Comparison of ENCODE assay signal across 8 mouse cellular contexts in genomic region chr5:118036888-118037797, GRCm38 (mm10). TPM values are rescaled to one million over a fixed set of nuclear protein-coding genes. Genes with fewer than 3 reads are reported as not detected.
A peak's percentile ranks its signal among the peaks of the same experiment; 100 is the strongest.
DNase-seq lines count a peak whose midpoint lies in the region; ATAC-seq and TF ChIP-seq lines count a peak whose summit lies in the region.

No protein-coding gene starts in this region.

- DNase-seq in frontal cortex, postnatal 14 days (ENCODE audit: low spot score in 2 of 2) = no peak
- DNase-seq in neural tube, embryonic 11.5 days (ENCODE audit: low spot score) = no peak
- no peak for DNase-seq in neural tube, embryonic 10.5 days (ENCODE audit: extremely low spot score, low spot score)
- DNase-seq in forebrain, embryonic 14.5 days (ENCODE audit: low spot score) = peak; percentile 39
- DNase-seq in kidney, postnatal 25 days = no peak
- DNase-seq in gastrocnemius, adult 2 months = no peak

- H3K9me3 ChIP-seq in neural tube, embryonic 11.5 days (ENCODE audit: control insufficient read depth, low read length) = no peaks in the 10 kb centered on the region
- H3K9me3 ChIP-seq in forebrain, embryonic 14.5 days (replicated peaks; ENCODE audit: control insufficient read depth, low read length) = no peaks in the 10 kb centered on the region; the same call in 1 of the 2 replicates
- H3K9me3 ChIP-seq in neural tube, embryonic 13.5 days = 0 out of 2 replicates have a peak, but pooled peaks cover 7% of the 10 kb centered on the region

- no peak overlapping the region for H3K27ac ChIP-seq in neural tube, embryonic 11.5 days (ENCODE audit: low read depth, low read length)
- H3K27ac ChIP-seq in forebrain, embryonic 14.5 days (ENCODE audit: low read depth, low read length) = peak overlapping the region; percentile 56; the same call in 1 of the 2 replicates
- H3K27ac ChIP-seq in neural tube, embryonic 13.5 days (replicated peaks) = peak overlapping the region; percentile 65
- no peak overlapping the region for H3K27ac ChIP-seq in gastrocnemius, adult 2 months

- H3K4me1 ChIP-seq in neural tube, embryonic 11.5 days (ENCODE audit: control insufficient read depth, insufficient read depth, low read length) = 0 out of 2 replicates have a peak, but pooled peaks cover 5% of the 10 kb centered on the region
- peaks cover 21% of the 10 kb centered on the region for H3K4me1 ChIP-seq in forebrain, embryonic 14.5 days (ENCODE audit: control insufficient read depth, insufficient read depth, low read length)
- peaks cover 25% of the 10 kb centered on the region for H3K4me1 ChIP-seq in neural tube, embryonic 13.5 days (replicated peaks)

- H3K4me2 ChIP-seq in neural tube, embryonic 11.5 days (ENCODE audit: low read depth) = peak overlapping the region; percentile 1; the same call in 1 of the 2 replicates
- peak overlapping the region; percentile 32 for H3K4me2 ChIP-seq in forebrain, embryonic 14.5 days (ENCODE audit: low read length)
- peak overlapping the region; percentile 34 for H3K4me2 ChIP-seq in neural tube, embryonic 13.5 days

- no peaks in the 10 kb centered on the region for H3K36me3 ChIP-seq in neural tube, embryonic 11.5 days (ENCODE audit: control insufficient read depth, insufficient read depth, low read length)
- no peaks in the 10 kb centered on the region for H3K36me3 ChIP-seq in forebrain, embryonic 14.5 days (ENCODE audit: control insufficient read depth, insufficient read depth, low read length)
- H3K36me3 ChIP-seq in neural tube, embryonic 13.5 days = no peaks in the 10 kb centered on the region

- H3K27me3 ChIP-seq in neural tube, embryonic 11.5 days (ENCODE audit: control insufficient read depth, insufficient read depth, low read length) = no peaks in the 10 kb centered on the region
- no peaks in the 10 kb centered on the region for H3K27me3 ChIP-seq in forebrain, embryonic 14.5 days (replicated peaks; ENCODE audit: control insufficient read depth, insufficient read depth, low read length)
- H3K27me3 ChIP-seq in neural tube, embryonic 13.5 days = no peaks in the 10 kb centered on the region

- intact Hi-C loops in gastrocnemius, adult 2 months (cut with DNase I) = no loop called here

- no peak overlapping the region for H3K4me3 ChIP-seq in neural tube, embryonic 11.5 days (ENCODE audit: low read depth, low read length)
- no peak overlapping the region for H3K4me3 ChIP-seq in forebrain, embryonic 14.5 days (ENCODE audit: low read depth, low read length)
- H3K4me3 ChIP-seq in neural tube, embryonic 13.5 days = no peak overlapping the region
- no peak overlapping the region for H3K4me3 ChIP-seq in gastrocnemius, adult 2 months

- H3K9ac ChIP-seq in neural tube, embryonic 11.5 days (ENCODE audit: low read length) = no peak overlapping the region; the same call in 1 of the 2 replicates
- 0 out of 2 replicates have a peak overlapping the region, but pooled peaks have one; percentile 21 for H3K9ac ChIP-seq in forebrain, embryonic 14.5 days (ENCODE audit: low read length)
- peak overlapping the region; percentile 57 for H3K9ac ChIP-seq in neural tube, embryonic 13.5 days

- WGBS in neural tube, embryonic 11.5 days = 43% methylated on average over 25 of the region's 25 CpGs
- WGBS in forebrain, embryonic 14.5 days = 46% methylated on average over 25 of the region's 25 CpGs
- WGBS in neural tube, embryonic 13.5 days = 40% methylated on average over 25 of the region's 25 CpGs

- peak; percentile 80 for ATAC-seq in frontal cortex, adult (ENCODE audit: low TSS enrichment)
- no peak for ATAC-seq in neural tube, embryonic 11.5 days (ENCODE audit: insufficient read depth, low FRiP score, low TSS enrichment)
- peak; percentile 61 for ATAC-seq in forebrain, embryonic 14.5 days
- 0 out of 2 replicates have a peak, but pooled peaks have one; percentile 36 for ATAC-seq in neural tube, embryonic 13.5 days (ENCODE audit: low read depth)

- TF ChIP-seq CTCF in gastrocnemius, adult 2 months (IDR thresholded peaks at IDR 0.05) = no peak

RNA-seq across cellular contexts. Expression of gene Tesc, which starts 9.6 kb away (rescaled TPM):
- polyA plus RNA-seq in neural tube, embryonic 11.5 days (2014; fragmentation: Nextera tagmentation; extraction: Ambion mirVana) = 0.46 and 0.76 TPM in 2 replicates
- 8.0 and 10.0 TPM in 2 replicates for polyA plus RNA-seq in forebrain, embryonic 14.5 days (2014; fragmentation: Nextera tagmentation; extraction: Ambion mirVana)
- 1.8 and 2.1 TPM in 2 replicates for polyA plus RNA-seq in neural tube, embryonic 13.5 days (2015; fragmentation: Nextera tagmentation; extraction: Ambion mirVana)
- total RNA-seq in gastrocnemius, adult 2 months (2021) = under 1 TPM; 0.59 to 0.64 TPM

Comparison
In these comparisons a context has a peak if more than half of its experiments do, and no peak if none do; other contexts are left out.
1. H3K27ac ChIP-seq: peak in forebrain, embryonic 14.5 days (single experiment) and neural tube, embryonic 13.5 days (single experiment); none in neural tube, embryonic 11.5 days (single experiment) and gastrocnemius, adult 2 months (single experiment).
2. Peak in every context shown above with its lines, with median percentiles within 50 percentile points of each other: H3K4me2 ChIP-seq.